ENCODE assay signal across 9 mouse cellular contexts in the genomic region with DNA sequence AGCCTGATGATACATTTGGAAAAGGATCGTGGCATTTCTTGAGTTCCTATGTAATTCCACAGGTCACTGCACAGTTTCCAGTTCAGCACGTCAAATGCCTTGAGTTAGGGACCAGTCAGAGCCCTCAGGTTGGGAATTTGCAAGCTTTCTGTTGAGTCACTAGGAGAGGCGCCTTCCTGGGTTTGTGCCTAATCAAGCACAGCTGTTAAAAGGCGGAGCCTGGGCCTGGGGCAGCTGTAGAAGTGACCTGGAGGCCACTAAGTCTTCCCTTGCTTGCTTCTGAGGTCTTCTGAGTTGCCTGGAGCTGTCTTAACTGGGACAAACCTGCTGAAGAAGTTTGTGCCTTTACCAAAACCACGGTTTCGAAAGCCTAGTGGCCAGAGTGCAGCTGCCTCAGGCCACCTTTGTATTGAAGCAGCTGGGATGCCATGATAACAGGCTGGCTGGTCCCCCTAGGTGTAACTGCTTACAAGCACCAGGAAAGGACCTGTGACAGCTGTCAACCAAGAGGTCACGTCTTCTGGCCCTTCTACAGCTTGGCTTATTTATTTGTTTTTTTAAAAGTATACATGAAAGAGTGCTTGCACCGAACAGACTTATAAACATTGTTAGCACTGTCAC.
DNase-seq lines count a peak whose midpoint lies in the region; ATAC-seq lines count a peak whose summit lies in the region.
"Had no signal": no experiment of that assay in that cellular context is flagged by ENCODE, and none has a peak within 500 bp of the region (broad histone marks: within the 10 kb centered on the region; RNA-seq: fewer than 3 reads in every experiment).

No protein-coding gene starts in this region.

- peak overlapping the region; percentile 49 for H3K27ac ChIP-seq in forebrain, embryonic 10.5 days
- H3K27ac ChIP-seq in forebrain, embryonic 13.5 days: no peak overlapping the region

- DNase-seq in forebrain, embryonic 10.5 days (ENCODE audit: extremely low spot score, low spot score): no peak
- DNase-seq in embryo, embryonic 11 days: peak; percentile 78
- DNase-seq in heart, postnatal 14 days: peak; percentile 43 to 60
- peak; percentile 48 for DNase-seq in lung, postnatal 10 days
- DNase-seq in left cerebral cortex, adult 18-20 months (ENCODE audit: low spot score in 2 of 2): no peak
- DNase-seq in natural killer cell, adult 2 months (ENCODE audit: low spot score in 2 of 2): no peak
- no peak for DNase-seq in spleen, postnatal 36 days (ENCODE audit: low spot score in 2 of 2)

- peaks cover 18% of the 10 kb centered on the region for H3K36me3 ChIP-seq in forebrain, embryonic 10.5 days (replicated peaks)
- H3K36me3 ChIP-seq in forebrain, embryonic 13.5 days (ENCODE audit: poor library complexity, severe bottlenecking): no peaks in the 10 kb centered on the region

- H3K27me3 ChIP-seq in forebrain, embryonic 10.5 days (ENCODE audit: poor library complexity, severe bottlenecking): no peaks in the 10 kb centered on the region
- H3K27me3 ChIP-seq in forebrain, embryonic 13.5 days: no peaks in the 10 kb centered on the region
- H3K27me3 ChIP-seq: CH12.LX had no signal

- 32% methylated on average over 8 of the region's 8 CpGs for WGBS in forebrain, embryonic 10.5 days
- WGBS in forebrain, embryonic 13.5 days: 61% methylated on average over 8 of the region's 8 CpGs

- peaks cover 77% of the 10 kb centered on the region for H3K4me1 ChIP-seq in forebrain, embryonic 10.5 days
- peaks cover 62% of the 10 kb centered on the region for H3K4me1 ChIP-seq in forebrain, embryonic 13.5 days

- no peak overlapping the region for H3K9ac ChIP-seq in forebrain, embryonic 13.5 days

- no peak for ATAC-seq in forebrain, embryonic 13.5 days

- H3K4me2 ChIP-seq in forebrain, embryonic 13.5 days: no peak overlapping the region

- no peak overlapping the region for H3K4me3 ChIP-seq in forebrain, embryonic 10.5 days
- H3K4me3 ChIP-seq in forebrain, embryonic 13.5 days: no peak overlapping the region

- H3K9me3 ChIP-seq in forebrain, embryonic 10.5 days: no peaks in the 10 kb centered on the region
- H3K9me3 ChIP-seq in forebrain, embryonic 13.5 days (replicated peaks): no peaks in the 10 kb centered on the region

- intact Hi-C loops in heart, postnatal 14 days (cut with DNase I): no loop called here

Comparison
In these comparisons a context has a peak if more than half of its experiments do, and no peak if none do; other contexts are left out.
1. DNase-seq: peak in embryo, embryonic 11 days (single experiment), heart, postnatal 14 days (2 of 2) and lung, postnatal 10 days (single experiment); none in forebrain, embryonic 10.5 days (single experiment), left cerebral cortex, adult 18-20 months (0 of 2), natural killer cell, adult 2 months (0 of 2) and spleen, postnatal 36 days (0 of 2).